Mouse (Mus musculus): ENCODE measurements around the gene Dgki.

- TF ChIP-seq CTCF (IDR thresholded peaks at IDR 0.05; ENCODE audit: low read depth) (no peak), EP300 (IDR thresholded peaks at IDR 0.05; ENCODE audit: low read depth) (no peak)
These were observed 339.3 kb downstream of the Dgki start for GRCm38 (mm10) chr6:36960658-36961057.

Data from liver, embryonic 14.5 days (tissue).